Comparison of ENCODE assay signal across 14 mouse cellular contexts in genomic region chr15:36346126-36346525, GRCm38 (mm10).
A peak's percentile ranks its signal among the peaks of the same experiment; 100 is the strongest.
DNase-seq lines count a peak whose midpoint lies in the region; ATAC-seq lines count a peak whose summit lies in the region.
"Had no signal": no experiment of that assay in that cellular context is flagged by ENCODE, and none has a peak within 500 bp of the region (broad histone marks: within the 10 kb centered on the region; RNA-seq: fewer than 3 reads in every experiment).

No protein-coding gene starts in this region.

- no peak overlapping the region for H3K9ac ChIP-seq in midbrain, embryonic 15.5 days
- H3K9ac ChIP-seq in intestine, embryonic 15.5 days = no peak overlapping the region

- H3K4me2 ChIP-seq in midbrain, embryonic 15.5 days = no peak overlapping the region
- no peak overlapping the region for H3K4me2 ChIP-seq in intestine, embryonic 15.5 days (replicated peaks)

- H3K27me3 ChIP-seq in midbrain, embryonic 15.5 days (replicated peaks) = no peaks in the 10 kb centered on the region
- H3K27me3 ChIP-seq in intestine, embryonic 15.5 days (replicated peaks) = no peaks in the 10 kb centered on the region

- H3K36me3 ChIP-seq in midbrain, embryonic 15.5 days (replicated peaks) = no peaks in the 10 kb centered on the region
- no peaks in the 10 kb centered on the region for H3K36me3 ChIP-seq in intestine, embryonic 15.5 days
- H3K36me3 ChIP-seq: G1E had no signal

- H3K9me3 ChIP-seq in midbrain, embryonic 15.5 days = no peaks in the 10 kb centered on the region
- H3K9me3 ChIP-seq in intestine, embryonic 15.5 days = no peaks in the 10 kb centered on the region
- H3K9me3 ChIP-seq: G1E had no signal

- no peaks in the 10 kb centered on the region for H3K4me1 ChIP-seq in midbrain, embryonic 15.5 days
- H3K4me1 ChIP-seq in intestine, embryonic 15.5 days (replicated peaks) = peaks cover 2% of the 10 kb centered on the region; the same call in 1 of the 2 replicates

- no peak overlapping the region for H3K27ac ChIP-seq in midbrain, embryonic 15.5 days
- H3K27ac ChIP-seq in intestine, embryonic 15.5 days = no peak overlapping the region
- H3K27ac ChIP-seq: left cerebral cortex, adult 2 months; macrophage had no signal

- H3K4me3 ChIP-seq in midbrain, embryonic 15.5 days = no peak overlapping the region
- no peak overlapping the region for H3K4me3 ChIP-seq in intestine, embryonic 15.5 days (replicated peaks)
- H3K4me3 ChIP-seq: left cerebral cortex, adult 2 months had no signal

- no peak for DNase-seq in frontal cortex, postnatal 36 days (ENCODE audit: low spot score in 2 of 2)
- peak; percentile 47 for DNase-seq in thymus, postnatal 0 days (ENCODE audit: low spot score)
- no peak for DNase-seq in thymus, postnatal 14 days
- peak; percentile 59 for DNase-seq in large intestine, adult 2 months (ENCODE audit: low read depth, low spot score)
- DNase-seq: embryo, embryonic 11 days; right cerebral cortex, postnatal 14 days had no signal

- 17% methylated on average over 5 of the region's 5 CpGs for WGBS in large intestine, adult 2 months
- WGBS in midbrain, embryonic 15.5 days = 84% methylated on average over 5 of the region's 5 CpGs
- WGBS in intestine, embryonic 15.5 days = 48% methylated on average over 5 of the region's 5 CpGs

- peak; percentile 58; the same call in 1 of the 2 replicates for ATAC-seq in frontal cortex, adult (ENCODE audit: low TSS enrichment)
- peak; percentile 39; the same call in 1 of the 2 replicates for ATAC-seq in neutrophil, adult 5-6 weeks (ENCODE audit: extremely low read depth, insufficient number of reproducible peaks, low FRiP score, poor library complexity, severe bottlenecking)
- ATAC-seq in midbrain, embryonic 15.5 days (replicated peaks) = no peak
- ATAC-seq in intestine, embryonic 15.5 days = no peak
- ATAC-seq: intestine, embryonic 16.5 days had no signal

Comparison
In these comparisons a context has a peak if more than half of its experiments do, and no peak if none do; other contexts are left out.
1. DNase-seq: peak in thymus, postnatal 0 days (single experiment) and large intestine, adult 2 months (single experiment); none in frontal cortex, postnatal 36 days (0 of 2) and thymus, postnatal 14 days (single experiment).
2. ATAC-seq: peak in frontal cortex, adult (single experiment) and neutrophil, adult 5-6 weeks (single experiment); none in midbrain, embryonic 15.5 days (single experiment) and intestine, embryonic 15.5 days (single experiment).